In the genomic region with DNA sequence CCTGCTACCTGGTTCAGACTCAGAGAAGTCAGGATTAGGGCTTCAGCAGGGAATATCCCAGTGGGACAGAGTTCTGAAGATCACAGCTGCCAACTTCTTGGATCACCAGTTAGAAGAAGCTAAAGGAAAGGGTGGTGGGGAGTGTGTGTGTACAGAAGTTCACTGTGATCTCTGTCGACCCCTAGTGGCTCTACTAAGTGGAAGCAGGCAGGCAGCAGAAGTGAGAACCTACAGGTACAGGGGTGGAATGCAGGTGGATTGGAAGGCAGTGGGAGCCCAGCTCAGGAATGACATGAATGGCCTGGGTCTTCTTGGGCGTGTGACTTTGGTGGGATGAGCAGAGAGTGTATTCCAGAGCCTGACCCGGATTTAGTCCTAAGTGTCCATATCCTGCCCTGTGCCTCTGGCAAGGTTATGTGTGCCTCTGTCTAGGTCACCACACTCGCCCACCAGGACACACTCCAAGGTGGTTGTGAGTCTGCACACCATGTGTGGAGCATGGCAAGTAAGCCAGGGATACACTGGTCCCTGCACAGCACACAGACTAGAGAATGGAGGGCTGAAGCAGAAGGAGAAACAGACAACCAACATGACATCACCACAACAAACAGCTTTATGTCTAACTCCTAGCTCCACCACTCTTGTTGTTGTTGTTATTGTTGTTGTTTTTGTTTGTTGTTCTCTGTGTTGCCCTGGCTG, we compare ENCODE assay signal across 8 mouse cellular contexts. TPM values are rescaled to one million over a fixed set of nuclear protein-coding genes. Genes with fewer than 3 reads are reported as not detected.
DNase-seq lines count a peak whose midpoint lies in the region; ATAC-seq and TF ChIP-seq lines count a peak whose summit lies in the region.

No protein-coding gene starts in this region.

- peaks cover 6% of the 10 kb centered on the region for H3K4me1 ChIP-seq in heart, adult 2 months (ENCODE audit: control insufficient read depth, insufficient read depth, low read length)
- peaks cover 21% of the 10 kb centered on the region for H3K4me1 ChIP-seq in heart, embryonic 11.5 days (ENCODE audit: control insufficient read depth, insufficient read depth, low read length)
- H3K4me1 ChIP-seq in intestine, postnatal 0 days (replicated peaks; ENCODE audit: control insufficient read depth, insufficient read depth, low read length) = no peaks in the 10 kb centered on the region

- H3K36me3 ChIP-seq in heart, adult 2 months (ENCODE audit: control insufficient read depth, insufficient read depth, low read length) = no peaks in the 10 kb centered on the region
- H3K36me3 ChIP-seq in heart, embryonic 11.5 days (ENCODE audit: control insufficient read depth, insufficient read depth, low read length) = peaks cover 5% of the 10 kb centered on the region; the same call in 1 of the 2 replicates
- no peaks in the 10 kb centered on the region; the same call in 1 of the 2 replicates for H3K36me3 ChIP-seq in intestine, postnatal 0 days (ENCODE audit: control insufficient read depth, insufficient read depth)

- TF ChIP-seq CTCF in heart, adult 2 months (IDR thresholded peaks at IDR 0.05) = peak; percentile 90
- peak; percentile 92 for TF ChIP-seq CTCF in intestine, postnatal 0 days (IDR thresholded peaks at IDR 0.05; ENCODE audit: low read depth)

- H3K27ac ChIP-seq in heart, adult 2 months = no peak overlapping the region
- no peak overlapping the region for H3K27ac ChIP-seq in heart, embryonic 11.5 days (ENCODE audit: low read depth, low read length)
- no peak overlapping the region for H3K27ac ChIP-seq in intestine, postnatal 0 days (ENCODE audit: low read depth, low read length)

- no peak overlapping the region for H3K9ac ChIP-seq in heart, adult 2 months (ENCODE audit: low read depth, low read length)
- no peak overlapping the region for H3K9ac ChIP-seq in heart, embryonic 11.5 days (ENCODE audit: low read depth, low read length)
- H3K9ac ChIP-seq in intestine, postnatal 0 days (ENCODE audit: low read depth, low read length) = no peak overlapping the region

- no peak overlapping the region for H3K4me2 ChIP-seq in heart, embryonic 11.5 days
- H3K4me2 ChIP-seq in intestine, postnatal 0 days (replicated peaks; ENCODE audit: low read depth) = no peak overlapping the region

- no peak for DNase-seq in heart, adult 2 months
- peak; percentile 56 for DNase-seq in CD4-positive helper T cell, adult 2 months (ENCODE audit: low read depth, low spot score)
- peak; percentile 65 for DNase-seq in lung, postnatal 10 days
- DNase-seq in thymus, postnatal 14 days = peak; percentile 56
- no peak for DNase-seq in layer of hippocampus, postnatal 14 days (ENCODE audit: low spot score in 2 of 2)

- H3K9me3 ChIP-seq in heart, embryonic 11.5 days (replicated peaks; ENCODE audit: control insufficient read depth, low read length) = no peaks in the 10 kb centered on the region
- H3K9me3 ChIP-seq in intestine, postnatal 0 days (ENCODE audit: control insufficient read depth) = no peaks in the 10 kb centered on the region

- TF ChIP-seq EP300 in heart, adult 2 months (IDR thresholded peaks at IDR 0.05; ENCODE audit: insufficient read depth, low read depth, low read length) = 0 out of 2 replicates have a peak, but pooled peaks have one; percentile 30

- WGBS in heart, adult 2 months = 36% methylated on average over 4 of the region's 4 CpGs
- 36% methylated on average over 4 of the region's 4 CpGs for WGBS in heart, embryonic 11.5 days (ENCODE audit: insufficient replicate concordance)
- WGBS in intestine, postnatal 0 days = 36% methylated on average over 4 of the region's 4 CpGs

- H3K4me3 ChIP-seq in heart, adult 2 months = no peak overlapping the region
- H3K4me3 ChIP-seq in heart, embryonic 11.5 days (ENCODE audit: low read depth, low read length) = no peak overlapping the region
- no peak overlapping the region for H3K4me3 ChIP-seq in intestine, postnatal 0 days (ENCODE audit: low read depth, low read length)

- no peak for ATAC-seq in heart, embryonic 11.5 days (replicated peaks; ENCODE audit: insufficient number of reproducible peaks, low FRiP score, low TSS enrichment)
- peak; percentile 84 for ATAC-seq in common myeloid progenitor, adult 5-6 weeks (replicated peaks; ENCODE audit: low read depth, poor library complexity, severe bottlenecking)
- ATAC-seq in intestine, postnatal 0 days = peak; percentile 51; the same call in 1 of the 2 replicates

- H3K79me2 ChIP-seq in heart, adult 2 months (replicated peaks; ENCODE audit: control insufficient read depth, insufficient read depth, low read length) = no peaks in the 10 kb centered on the region

- no peaks in the 10 kb centered on the region for H3K27me3 ChIP-seq in heart, adult 2 months (ENCODE audit: control insufficient read depth, insufficient read depth, low read length)
- H3K27me3 ChIP-seq in heart, embryonic 11.5 days (ENCODE audit: control insufficient read depth, insufficient read depth, low read length) = no peaks in the 10 kb centered on the region
- H3K27me3 ChIP-seq in intestine, postnatal 0 days (replicated peaks; ENCODE audit: control insufficient read depth, insufficient read depth, low read length) = no peaks in the 10 kb centered on the region

- intact Hi-C loops in heart, adult 2 months (cut with DNase I) = loop anchor here (1.0 to 10.0 kb wide), 3 partner anchors 264 to 497 kb away; partner anchors contain the start of gene Aldh1a2

- no peak for TF ChIP-seq POLR2A in heart, adult 2 months (IDR thresholded peaks at IDR 0.05; ENCODE audit: insufficient read depth, low read depth, low read length)

RNA-seq across cellular contexts. Expression of gene Myzap, which starts 31.9 kb away (rescaled TPM):
- total RNA-seq in heart, adult 2 months (2021) = 100 to 1,000 TPM; 359 to 430 TPM
- 163 and 284 TPM in 2 replicates for polyA plus RNA-seq in heart, adult 2 months (2012; rRNA removed)
- polyA plus RNA-seq in heart, embryonic 11.5 days (2014; fragmentation: Nextera tagmentation; extraction: Ambion mirVana) = 51.3 and 58.0 TPM in 2 replicates
- total RNA-seq in common myeloid progenitor, adult 5-6 weeks (2017) = 0.27 TPM in 1 of 2 replicates, not detected in the other
- 9.7 and 12.0 TPM in 2 replicates for polyA plus RNA-seq in intestine, postnatal 0 days (2015; fragmentation: Nextera tagmentation; extraction: Ambion mirVana)
- total RNA-seq in layer of hippocampus, postnatal 14 days (2021) = 1 to 10 TPM; 1.0 to 1.1 TPM

Comparison
In these comparisons a context has a peak if more than half of its experiments do, and no peak if none do; other contexts are left out.
1. DNase-seq: peak in CD4-positive helper T cell, adult 2 months (single experiment), lung, postnatal 10 days (single experiment) and thymus, postnatal 14 days (single experiment); none in heart, adult 2 months (0 of 2) and layer of hippocampus, postnatal 14 days (0 of 2).
2. RNA of gene Myzap, which starts 31.9 kb away (total RNA-seq): 359 to 430 TPM in heart, adult 2 months; 1.0 to 1.1 TPM in layer of hippocampus, postnatal 14 days and 0.27 TPM in common myeloid progenitor, adult 5-6 weeks; every median in the first group is over 100 times any median in the second.